Mouse (Mus musculus): ENCODE measurements at regions not wholly inside any gene's neighbourhood (a gene's known extent, or its start where the extent isn't known, plus 50 kb on each side); places are given as distances from the start of the nearest gene placed in this dataset.
A peak's percentile ranks its signal among the peaks of the same experiment; 100 is the strongest.

- Histone ChIP-seq H3K4me2 (ENCODE audit: low read depth, low read length, poor library complexity, severe bottlenecking) (peak overlapping the region; percentile 66; the same call in 1 of the 2 replicates), H3K4me1 (ENCODE audit: insufficient read depth, low read length) (0 out of 2 replicates have a peak, but pooled peaks cover 7% of the 10 kb centered on the region), H3K27me3 (ENCODE audit: insufficient read depth, low read length) (no peaks in the 10 kb centered on the region), H3K4me3 (ENCODE audit: low read depth, low read length) (no peak overlapping the region), H3K36me3 (ENCODE audit: insufficient read depth, low read length) (0 out of 2 replicates have a peak, but pooled peaks cover 3% of the 10 kb centered on the region), H3K9ac (replicated peaks; ENCODE audit: low read length, poor library complexity, severe bottlenecking) (no peak overlapping the region), H3K9me3 (ENCODE audit: low read length) (no peaks in the 10 kb centered on the region), H3K27ac (ENCODE audit: low read depth, low read length) (no peak overlapping the region)
- DNase-seq (ENCODE audit: low spot score) (no peak), ATAC-seq (ENCODE audit: low FRiP score) (no peak)
- 58% methylated on average over 2 of the region's 2 CpGs for WGBS
- TF ChIP-seq CTCF (IDR thresholded peaks at IDR 0.05): no peak
These were observed 239.5 kb downstream of the Mef2c start for GRCm38 (mm10) chr13:83743381-83743780.

- no peak for DNase-seq (ENCODE audit: low spot score)
- ATAC-seq (ENCODE audit: low FRiP score): no peak
- peak overlapping the region; percentile 66 for H3K4me2 ChIP-seq (ENCODE audit: low read depth, low read length, poor library complexity, severe bottlenecking)
- no peaks in the 10 kb centered on the region for H3K27me3 ChIP-seq (ENCODE audit: insufficient read depth, low read length)
- H3K9me3 ChIP-seq (ENCODE audit: low read length): no peaks in the 10 kb centered on the region
- peak overlapping the region; percentile 70 for H3K9ac ChIP-seq (replicated peaks; ENCODE audit: low read length, poor library complexity, severe bottlenecking)
- peak overlapping the region; percentile 93 for H3K27ac ChIP-seq (ENCODE audit: low read depth, low read length)
- peak overlapping the region; percentile 46 for H3K4me3 ChIP-seq (ENCODE audit: low read depth, low read length)
- WGBS: 12% methylated on average over 8 of the region's 8 CpGs
- no peaks in the 10 kb centered on the region for H3K36me3 ChIP-seq (ENCODE audit: insufficient read depth, low read length)
- 0 out of 2 replicates have a peak, but pooled peaks cover 7% of the 10 kb centered on the region for H3K4me1 ChIP-seq (ENCODE audit: insufficient read depth, low read length)
- no peak for TF ChIP-seq CTCF (IDR thresholded peaks at IDR 0.05)
These were observed 240.4 kb downstream of the Mef2c start for GRCm38 (mm10) chr13:83744110-83744752.

GRCm38 (mm10) chr13:83744981-83745555 lies 241.2 kb downstream of the Mef2c start:
- TF ChIP-seq CTCF (IDR thresholded peaks at IDR 0.05): no peak
- H3K4me2 ChIP-seq (ENCODE audit: low read depth, low read length, poor library complexity, severe bottlenecking): peak overlapping the region; percentile 66
- peak; percentile 98 for DNase-seq (ENCODE audit: low spot score)
- peak overlapping the region; percentile 70 for H3K9ac ChIP-seq (replicated peaks; ENCODE audit: low read length, poor library complexity, severe bottlenecking)
- peak; percentile 96 for ATAC-seq (ENCODE audit: low FRiP score)
- under 1% methylated on average over 38 of the region's 38 CpGs for WGBS
- no peaks in the 10 kb centered on the region for H3K36me3 ChIP-seq (ENCODE audit: insufficient read depth, low read length)
- peak overlapping the region; percentile 93 for H3K27ac ChIP-seq (ENCODE audit: low read depth, low read length)
- no peaks in the 10 kb centered on the region for H3K9me3 ChIP-seq (ENCODE audit: low read length)
- H3K27me3 ChIP-seq (ENCODE audit: insufficient read depth, low read length): no peaks in the 10 kb centered on the region
- H3K4me3 ChIP-seq (ENCODE audit: low read depth, low read length): peak overlapping the region; percentile 46
- H3K4me1 ChIP-seq (ENCODE audit: insufficient read depth, low read length): 0 out of 2 replicates have a peak, but pooled peaks cover 7% of the 10 kb centered on the region

GRCm38 (mm10) chr13:83745961-83746360 lies 242.1 kb downstream of the Mef2c start:
- H3K4me2 ChIP-seq (ENCODE audit: low read depth, low read length, poor library complexity, severe bottlenecking): peak overlapping the region; percentile 66; the same call in 1 of the 2 replicates
- 0 out of 2 replicates have a peak, but pooled peaks cover 7% of the 10 kb centered on the region for H3K4me1 ChIP-seq (ENCODE audit: insufficient read depth, low read length)
- no peak for ATAC-seq (ENCODE audit: low FRiP score)
- DNase-seq (ENCODE audit: low spot score): peak; percentile 58
- TF ChIP-seq CTCF (IDR thresholded peaks at IDR 0.05): no peak
- 41% methylated on average over 5 of the region's 5 CpGs for WGBS
- H3K4me3 ChIP-seq (ENCODE audit: low read depth, low read length): no peak overlapping the region
- no peak overlapping the region for H3K9ac ChIP-seq (replicated peaks; ENCODE audit: low read length, poor library complexity, severe bottlenecking)
- 0 out of 2 replicates have a peak overlapping the region, but pooled peaks have one; percentile 93 for H3K27ac ChIP-seq (ENCODE audit: low read depth, low read length)
- no peaks in the 10 kb centered on the region for H3K36me3 ChIP-seq (ENCODE audit: insufficient read depth, low read length)
- H3K9me3 ChIP-seq (ENCODE audit: low read length): no peaks in the 10 kb centered on the region
- no peaks in the 10 kb centered on the region for H3K27me3 ChIP-seq (ENCODE audit: insufficient read depth, low read length)

- no peaks in the 10 kb centered on the region for H3K27me3 ChIP-seq (ENCODE audit: insufficient read depth, low read length)
- no peak overlapping the region for H3K4me3 ChIP-seq (ENCODE audit: low read depth, low read length)
- H3K27ac ChIP-seq (ENCODE audit: low read depth, low read length): no peak overlapping the region; the same call in 1 of the 2 replicates
- no peak overlapping the region for H3K9ac ChIP-seq (replicated peaks; ENCODE audit: low read length, poor library complexity, severe bottlenecking)
- ATAC-seq (ENCODE audit: low FRiP score): no peak
- H3K4me2 ChIP-seq (ENCODE audit: low read depth, low read length, poor library complexity, severe bottlenecking): no peak overlapping the region
- no peak for TF ChIP-seq CTCF (IDR thresholded peaks at IDR 0.05)
- H3K9me3 ChIP-seq (ENCODE audit: low read length): no peaks in the 10 kb centered on the region
- whole genome bisulfite sequencing: 63% methylated on average over 3 of the region's 3 CpGs
- H3K36me3 ChIP-seq (ENCODE audit: insufficient read depth, low read length): no peaks in the 10 kb centered on the region
- H3K4me1 ChIP-seq (ENCODE audit: insufficient read depth, low read length): 0 out of 2 replicates have a peak, but pooled peaks cover 7% of the 10 kb centered on the region
- no peak for DNase-seq (ENCODE audit: low spot score)
These were observed 243.8 kb downstream of the Mef2c start for GRCm38 (mm10) chr13:83747671-83748070.
